Mouse (Mus musculus): ENCODE data around the gene Gsg1. TPM values are rescaled to one million over a fixed set of nuclear protein-coding genes. Genes with fewer than 3 reads are reported as not detected.

The Gsg1 gene
- not detected for polyA plus RNA-seq (2017; shearing (Covaris generic))

DNA sequence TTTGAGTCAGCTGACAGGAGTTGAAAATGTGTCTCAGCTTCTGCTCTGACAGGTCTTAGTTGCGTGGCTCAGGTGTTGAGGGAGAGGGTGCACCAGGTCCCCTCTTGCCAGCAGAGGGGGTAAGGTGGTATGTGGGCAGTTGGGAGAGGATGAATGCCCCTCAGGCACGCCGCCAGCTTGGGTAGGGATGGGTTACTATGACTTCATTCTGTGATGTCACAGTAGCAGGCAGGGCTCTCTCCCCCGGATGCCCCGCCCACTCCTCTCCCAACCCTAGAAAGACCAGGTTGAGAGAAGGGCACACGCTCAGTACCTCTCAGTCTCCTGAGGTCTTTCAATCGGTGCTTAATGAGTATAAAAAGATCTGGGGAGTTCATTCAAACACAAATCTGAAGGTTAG, at the start of gene Gsg1:
Gene Gsg1, minus strand, starts transcription at position 199 of the 400 bp plus-strand sequence.

GRCm38 (mm10) chr6:135197921-135198532, 56.1 kb downstream of the Gsg1 start, which contains the start of the genes Fam234b and Hebp1:
Fam234b (plus strand) TSS chr6:135197977.
Hebp1 (minus strand) TSS chr6:135198022.

Other genes with a start within 250 kb of the Gsg1 start
- 119 TPM for gene Ddx47, start 242.7 kb downstream of the Gsg1 start, polyA plus RNA-seq (2017; shearing (Covaris generic))
- gene Gprc5a, start 188.7 kb downstream of the Gsg1 start, polyA plus RNA-seq (2017; shearing (Covaris generic)) = 2.0 TPM
- gene Gprc5d, start 136.1 kb downstream of the Gsg1 start, polyA plus RNA-seq (2017; shearing (Covaris generic)) = not detected
- 11.8 TPM for gene Fam234b, start 56.4 kb downstream of the Gsg1 start, polyA plus RNA-seq (2017; shearing (Covaris generic))
- gene Hebp1, start 56.3 kb downstream of the Gsg1 start, polyA plus RNA-seq (2017; shearing (Covaris generic)) = not detected
- not detected for gene Pbp2, start 56.1 kb upstream of the Gsg1 start, polyA plus RNA-seq (2017; shearing (Covaris generic))
- 89.7 TPM for gene Emp1, start 108.2 kb upstream of the Gsg1 start, polyA plus RNA-seq (2017; shearing (Covaris generic))